Mouse (Mus musculus): ENCODE data around the gene Setd7. TPM values are rescaled to one million over a fixed set of nuclear protein-coding genes. Genes with fewer than 3 reads are reported as not detected.

Setd7 gene
- polyA plus RNA-seq (2012; rRNA removed): 25.1 and 29.5 TPM in 2 replicates

DNA sequence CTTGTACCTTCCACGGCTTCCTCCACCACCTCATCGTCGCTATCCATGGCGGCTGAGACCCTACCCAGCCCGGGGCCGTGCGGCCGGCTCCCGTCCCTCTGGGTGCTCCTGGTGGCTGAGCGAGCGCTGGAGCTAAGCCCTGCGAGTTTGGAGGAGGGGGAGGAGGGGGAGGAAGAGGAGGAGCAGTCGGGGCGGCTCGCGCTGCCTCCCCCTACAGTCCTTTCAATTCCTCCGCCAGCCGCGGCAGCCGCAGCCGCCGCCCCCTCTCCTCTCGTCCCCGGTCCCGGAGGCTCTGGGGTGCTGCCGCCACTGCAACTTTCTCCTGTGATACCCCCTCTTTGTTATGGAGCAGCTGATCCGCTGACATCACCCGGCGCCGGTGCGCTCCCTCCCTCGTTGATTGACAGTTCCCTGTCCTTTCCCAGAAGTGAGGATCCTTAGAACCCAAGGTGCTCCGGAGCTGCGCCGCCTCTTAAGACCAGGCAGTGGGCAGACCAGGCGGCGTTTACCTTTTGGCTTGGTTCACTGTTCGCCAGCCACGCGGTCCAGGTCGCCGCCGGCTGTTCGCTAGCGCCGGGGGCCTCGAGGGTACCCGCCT lies at the start of gene Setd7:
Setd7 (minus strand) TSS at position 369 of the 598 bp plus-strand sequence.

DNA sequence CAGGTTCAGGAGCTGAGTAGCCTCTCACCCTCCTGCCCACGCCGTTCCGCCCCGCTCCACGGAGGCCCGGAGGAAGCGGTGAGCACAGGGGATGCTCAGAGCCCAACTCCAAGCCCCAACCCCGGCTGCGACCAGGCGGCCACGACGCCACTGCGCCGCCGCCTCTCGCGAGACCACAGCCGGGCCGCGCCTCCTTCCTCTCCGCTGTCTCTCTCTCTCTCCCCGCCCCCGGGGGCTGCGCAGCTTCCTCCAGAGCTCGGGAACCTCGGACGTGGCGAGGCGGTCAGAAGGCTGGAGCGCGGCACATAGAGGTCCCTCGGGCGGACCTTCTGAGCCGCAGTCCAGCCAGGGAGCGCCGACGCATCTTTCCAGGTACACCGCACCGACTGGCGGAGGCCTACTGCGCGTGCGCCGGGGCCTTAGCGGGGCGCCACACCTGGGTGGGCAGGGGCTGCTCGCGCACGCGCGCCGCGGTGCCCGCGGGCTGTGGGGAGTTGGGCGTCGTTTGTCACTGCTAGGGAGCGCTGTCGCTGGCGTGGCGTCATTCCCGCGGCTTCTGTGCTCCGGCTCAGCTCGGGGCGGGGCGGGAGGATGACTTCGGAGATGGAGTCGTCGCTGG lies 76.8 kb downstream of the Setd7 start, which contains the start of gene Rab33b:
Rab33b (plus strand) TSS at position 180 of the 619 bp plus-strand sequence.

Other genes with a start within 250 kb of the Setd7 start
- 50.6 and 53.6 TPM in 2 replicates for gene Elf2, start 220.2 kb downstream of the Setd7 start, polyA plus RNA-seq (2012; rRNA removed)
- gene Mgarp, start 164.1 kb downstream of the Setd7 start, polyA plus RNA-seq (2012; rRNA removed): 244 and 319 TPM in 2 replicates
- 126 and 177 TPM in 2 replicates for gene Ndufc1, start 151.9 kb downstream of the Setd7 start, polyA plus RNA-seq (2012; rRNA removed)
- gene Naa15, start 145.7 kb downstream of the Setd7 start, polyA plus RNA-seq (2012; rRNA removed): 1.6 and 2.3 TPM in 2 replicates
- 11.5 and 12.3 TPM in 2 replicates for gene Rab33b, start 77.0 kb downstream of the Setd7 start, polyA plus RNA-seq (2012; rRNA removed)
- 0.81 and 1.3 TPM in 2 replicates for gene Mgst2, start 99.5 kb upstream of the Setd7 start, polyA plus RNA-seq (2012; rRNA removed)

All from ovary, adult 2 months (tissue).